Mouse (Mus musculus): ENCODE results near the gene Kcnma1.

Kcnma1 gene

DNA sequence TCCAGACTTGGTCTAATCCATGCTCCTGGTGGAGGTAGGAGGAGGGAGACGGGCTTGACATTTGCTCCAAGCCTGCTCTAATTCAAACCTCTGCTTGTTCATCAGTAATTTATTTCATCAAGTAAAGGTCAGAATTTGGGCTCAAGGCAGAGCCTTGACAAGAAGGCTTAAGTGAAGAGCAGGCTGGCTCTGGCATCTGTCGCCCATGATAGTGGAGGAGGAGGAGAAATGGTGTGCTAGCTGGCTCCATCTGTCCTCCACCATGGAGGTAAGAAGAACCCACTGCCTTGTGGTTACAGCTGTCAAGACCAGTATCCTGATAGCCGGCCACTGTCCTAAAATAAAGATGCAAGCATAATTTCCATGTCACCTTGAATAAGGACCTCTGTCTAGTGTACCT, 595.3 kb downstream of the Kcnma1 start:
- DNase-seq: no peak

DNA sequence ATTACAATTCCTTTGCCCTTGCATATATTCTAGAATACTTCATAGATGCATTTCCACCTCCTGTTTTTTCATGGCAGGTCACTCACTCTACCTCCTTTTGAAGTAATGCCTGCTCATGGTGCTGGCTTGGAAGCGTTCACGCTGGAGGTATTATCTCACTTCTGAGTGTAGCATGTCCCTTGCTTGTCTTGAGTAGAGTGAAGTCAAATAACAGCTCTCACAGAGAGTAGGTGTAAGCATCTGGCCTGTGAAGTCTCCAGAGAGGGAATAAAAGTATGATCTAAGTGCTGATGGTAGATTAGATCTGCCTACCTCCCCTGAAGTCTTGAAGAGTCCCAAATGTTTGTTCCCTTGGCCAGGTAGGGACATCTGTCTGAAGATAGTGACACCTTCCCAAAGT, 607.2 kb downstream of the Kcnma1 start:
- DNase-seq: no peak

DNA sequence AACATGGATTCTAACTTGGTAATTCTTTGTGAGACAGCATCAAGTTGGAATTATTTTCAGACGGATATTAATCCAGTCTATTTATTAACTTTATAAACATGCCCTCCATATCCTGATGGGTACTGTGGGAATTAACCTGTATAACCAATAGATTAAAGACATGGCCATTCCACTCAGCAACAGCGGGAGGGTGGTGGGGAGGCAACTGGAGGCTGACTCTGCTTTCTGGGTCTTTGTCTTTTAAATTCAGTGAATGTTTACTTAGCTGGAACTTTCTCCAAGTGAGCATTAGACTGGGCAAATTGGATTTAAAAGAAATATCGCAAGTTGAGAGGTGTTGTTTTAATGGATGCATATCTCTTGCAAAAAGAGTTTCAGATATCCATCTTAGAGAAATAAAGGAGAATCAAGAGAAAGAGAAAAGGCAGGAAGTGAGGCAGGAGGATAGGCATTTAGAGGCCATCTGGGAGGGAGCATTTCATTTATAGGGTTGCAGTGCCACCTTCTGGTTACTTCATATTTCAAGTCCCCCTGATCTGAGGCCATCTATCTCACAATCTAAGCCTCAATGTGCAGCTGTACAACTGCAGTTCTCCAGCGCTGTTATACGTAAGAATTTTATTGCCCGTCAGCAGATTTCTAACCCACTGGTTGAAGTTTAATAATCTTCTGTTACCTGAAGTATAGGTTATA, 613.4 kb downstream of the Kcnma1 start:
- peak; percentile 51 for DNase-seq

DNA sequence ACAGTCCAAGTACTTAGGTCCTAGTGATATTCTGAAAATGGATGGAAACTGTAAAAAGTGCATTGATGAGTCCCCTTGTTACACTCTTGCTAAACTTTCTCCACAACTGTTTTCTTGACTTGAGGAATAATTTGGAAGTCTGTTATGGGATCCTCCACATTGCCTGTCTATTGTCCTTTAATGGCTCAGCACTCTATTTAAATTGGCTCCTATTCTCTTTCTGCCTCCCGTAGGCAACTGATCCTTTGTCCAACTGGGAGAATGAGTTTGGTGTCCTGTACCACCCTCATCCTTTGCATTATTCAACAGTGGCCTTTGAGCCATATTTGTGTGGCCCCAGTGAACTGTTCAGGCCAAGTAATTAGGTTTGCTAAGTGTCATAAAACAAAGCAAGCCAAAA, 616.6 kb downstream of the Kcnma1 start:
- no peak for DNase-seq

DNA sequence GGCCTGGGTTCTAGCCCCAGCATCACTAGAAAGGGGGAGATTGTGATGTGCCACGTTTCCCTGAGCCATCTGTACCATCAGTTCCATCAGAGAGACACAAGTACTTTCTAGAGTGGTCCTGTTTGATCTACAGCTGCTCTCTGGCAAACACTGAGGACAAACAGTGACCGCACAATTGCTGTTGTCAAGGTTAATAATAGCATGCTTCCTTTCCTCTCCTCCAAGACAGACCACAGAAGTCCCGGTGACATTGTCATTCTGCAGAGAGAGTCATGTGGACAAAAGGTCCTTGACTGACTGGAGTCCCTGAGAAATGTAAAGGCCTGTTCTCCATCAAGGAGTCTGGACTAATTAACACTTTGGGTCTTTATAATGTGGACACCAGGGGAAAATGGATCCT, 622.7 kb downstream of the Kcnma1 start:
- no peak for DNase-seq

DNA sequence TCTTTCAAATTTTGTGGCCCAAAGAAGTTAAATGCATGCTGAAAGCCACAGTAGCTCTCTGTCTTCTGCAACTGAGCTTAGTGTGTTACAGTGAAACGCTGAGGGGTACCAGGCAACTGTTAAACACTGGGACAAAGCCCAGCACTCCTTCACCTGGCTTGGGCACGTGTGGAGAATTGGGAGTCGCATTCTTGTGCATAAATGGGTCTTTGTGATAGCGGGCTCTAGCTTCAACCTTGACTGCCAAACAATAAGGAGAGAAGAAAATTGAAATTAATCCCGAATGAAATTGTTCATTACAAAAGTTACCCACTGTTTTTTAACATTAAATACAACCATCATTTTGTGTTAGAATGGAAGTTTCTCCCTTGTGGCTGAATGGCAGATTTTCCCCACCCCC, 623.5 kb downstream of the Kcnma1 start:
- no peak for DNase-seq

DNA sequence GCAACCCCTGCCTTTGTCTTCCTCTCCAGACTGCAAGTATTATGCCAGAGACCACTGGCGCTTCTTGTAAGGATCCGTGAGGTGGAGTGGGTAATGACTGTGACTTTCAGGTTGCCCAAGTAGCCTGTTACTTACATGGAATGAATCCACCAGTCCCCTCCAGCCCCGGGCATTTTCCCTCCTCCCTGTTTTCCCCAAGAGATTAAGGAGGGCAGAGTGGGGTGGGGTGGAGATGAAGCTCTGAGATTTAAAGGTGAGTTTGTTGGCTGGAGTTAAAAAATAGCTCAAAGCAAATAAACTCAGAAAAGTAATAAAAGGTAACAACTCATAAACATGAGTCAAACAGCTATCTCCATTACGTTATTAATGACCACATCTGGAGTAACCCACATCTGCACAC, 624.1 kb downstream of the Kcnma1 start:
- DNase-seq: no peak

DNA sequence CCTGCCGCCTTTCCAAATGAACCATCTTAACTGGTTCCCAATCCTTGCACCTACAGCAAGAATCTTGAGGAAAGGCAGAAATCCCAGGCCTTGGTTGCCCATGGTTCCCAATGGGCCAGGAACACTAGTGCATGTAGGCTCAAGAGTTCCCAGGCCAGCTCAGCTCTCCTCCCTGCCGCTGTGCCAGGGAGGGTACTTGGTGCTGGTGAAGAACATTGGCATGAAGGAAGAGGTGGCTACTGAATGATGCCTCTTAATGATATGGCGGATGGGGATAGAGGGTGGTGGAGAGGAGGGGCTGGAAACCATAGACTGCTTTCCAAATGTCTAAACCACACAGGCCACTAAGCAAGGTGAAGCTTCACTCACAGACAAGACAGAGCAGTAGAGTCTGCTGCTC, 627.5 kb downstream of the Kcnma1 start:
- no peak for DNase-seq

DNA sequence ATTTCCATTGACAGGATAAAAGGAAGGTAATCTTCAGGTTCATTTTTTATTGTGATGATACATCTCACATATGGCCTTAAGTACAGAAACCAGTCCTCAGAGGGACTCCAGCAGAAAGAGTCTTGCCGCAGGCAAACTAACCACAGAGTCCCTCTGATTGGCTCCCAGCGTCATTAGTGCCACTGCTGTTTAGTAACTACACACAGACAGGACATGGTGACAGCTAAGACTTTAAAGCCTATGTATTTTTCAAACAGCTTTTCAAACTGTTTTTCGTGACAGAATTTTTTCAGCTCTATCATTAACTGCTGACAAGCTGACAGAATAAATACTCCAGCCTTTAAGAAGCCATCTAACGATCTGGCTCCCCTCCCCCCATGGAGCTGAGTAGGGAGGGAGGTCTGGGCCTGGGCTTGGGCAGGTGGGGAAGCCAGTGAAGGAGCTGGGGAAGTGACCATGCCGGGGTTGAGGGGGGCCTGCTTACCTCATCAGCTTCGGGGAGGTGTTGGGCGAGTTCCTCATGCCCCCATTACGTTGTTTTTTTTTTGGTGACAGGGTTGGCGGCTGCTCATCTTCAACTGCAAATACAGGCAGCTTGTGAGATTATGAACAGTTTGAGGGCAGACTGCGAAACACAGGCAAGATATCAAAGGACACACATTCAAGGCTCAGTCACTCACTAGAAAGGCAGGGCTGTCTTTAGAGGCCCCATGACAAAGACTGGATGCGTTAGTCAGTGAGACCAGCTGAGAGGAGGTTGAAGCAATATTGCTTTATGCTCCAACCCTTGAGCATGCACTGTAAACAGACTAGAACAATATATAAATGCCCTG, 628.3 kb downstream of the Kcnma1 start:
- DNase-seq: no peak

DNA sequence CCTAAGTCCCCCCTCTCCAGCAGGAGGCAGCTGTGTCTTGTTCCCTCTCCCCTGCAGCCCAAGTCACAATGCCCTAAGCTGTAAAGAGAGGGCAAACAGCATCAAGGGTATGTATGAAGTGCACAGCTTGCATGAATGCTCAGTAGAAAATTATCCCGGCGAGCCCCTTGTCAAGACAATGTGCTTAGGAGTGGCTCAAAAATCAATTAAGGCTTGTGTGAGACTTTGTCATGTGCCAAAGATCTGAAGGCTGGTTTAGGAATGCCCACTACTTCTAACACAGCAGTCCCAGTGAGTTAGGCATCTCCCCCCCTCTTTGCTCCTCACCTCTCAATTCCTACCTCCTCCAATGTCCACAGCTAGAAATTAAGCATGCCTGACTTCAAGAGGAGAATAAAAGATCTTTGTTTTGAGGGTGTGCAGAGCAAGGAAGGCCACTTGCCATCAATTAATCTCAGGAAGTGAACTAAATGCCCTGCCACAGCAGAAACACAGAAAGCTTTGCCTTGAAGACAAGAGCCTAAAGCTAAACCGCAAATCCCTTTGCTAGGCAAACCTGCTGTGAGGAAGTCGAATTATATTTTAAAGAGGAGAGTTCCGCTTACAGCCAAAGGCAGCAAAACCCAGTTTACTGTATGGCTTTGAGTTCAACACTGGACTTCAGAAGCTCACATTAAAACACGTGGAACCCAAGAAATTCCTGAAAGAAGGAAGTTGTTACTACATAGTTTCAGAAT, 635.8 kb downstream of the Kcnma1 start:
- DNase-seq: no peak

DNA sequence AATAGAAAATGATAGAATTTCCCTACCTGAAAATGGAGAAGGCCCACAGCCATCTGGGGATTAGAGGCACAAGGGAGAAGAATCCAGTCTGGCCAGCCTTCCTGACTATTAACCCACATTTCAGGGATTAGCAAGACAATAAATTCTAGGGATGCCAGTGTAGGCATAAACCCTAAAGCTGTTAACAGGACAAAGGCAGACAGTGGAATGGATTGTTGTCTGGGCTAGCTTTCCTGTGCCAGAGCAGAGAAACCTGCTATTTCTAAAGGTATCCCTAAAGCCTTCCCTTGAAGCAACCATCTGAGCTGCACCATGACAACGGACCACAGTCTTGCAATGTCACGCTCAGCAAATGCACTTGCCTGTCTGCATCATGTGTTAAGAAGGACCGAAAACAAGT, 642.3 kb downstream of the Kcnma1 start:
- DNase-seq: no peak

DNA sequence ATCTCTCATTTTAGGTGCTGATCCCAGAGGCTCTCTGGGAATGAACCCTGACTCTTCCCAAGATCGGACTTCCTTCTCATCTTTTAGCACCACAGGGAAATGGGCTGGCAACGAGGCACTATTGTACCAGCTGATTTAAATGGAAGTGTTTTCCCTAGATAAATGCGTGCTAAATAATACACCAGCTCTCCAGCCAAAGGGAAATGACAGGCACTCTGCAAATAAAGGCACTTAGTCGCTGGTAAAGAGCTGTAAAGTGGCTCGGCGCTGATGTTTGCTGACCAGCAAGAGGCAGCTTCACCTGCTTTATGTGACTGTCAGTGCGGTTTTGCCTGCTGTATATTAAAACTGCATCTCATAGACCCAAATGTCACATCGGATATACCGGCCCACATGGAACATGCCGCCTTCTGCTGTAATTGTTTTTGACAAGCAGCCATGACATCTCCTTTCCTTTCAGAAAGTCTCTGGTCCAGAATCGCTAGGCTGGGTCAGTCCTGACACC, 653.7 kb downstream of the Kcnma1 start:
- no peak for DNase-seq

DNA sequence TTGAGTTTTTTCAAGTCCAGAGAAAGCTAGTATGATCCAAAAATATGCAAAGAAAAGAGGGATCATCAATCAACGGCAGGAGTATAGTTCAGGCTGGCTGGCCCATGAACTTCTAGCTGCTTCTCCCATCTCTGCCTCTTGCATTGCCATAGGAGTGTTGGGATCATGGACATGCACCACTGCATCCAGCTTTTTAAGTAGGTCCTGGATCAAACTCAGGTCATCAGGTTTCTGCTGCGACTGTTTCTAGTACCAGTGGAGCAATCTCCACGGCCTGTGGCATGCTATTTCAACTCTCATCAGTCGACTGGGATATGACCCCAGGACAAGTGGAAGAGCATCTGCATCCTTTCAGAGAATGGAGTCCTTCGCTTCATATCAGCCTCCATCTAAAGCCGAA, 655.5 kb downstream of the Kcnma1 start:
- no peak for DNase-seq

DNA sequence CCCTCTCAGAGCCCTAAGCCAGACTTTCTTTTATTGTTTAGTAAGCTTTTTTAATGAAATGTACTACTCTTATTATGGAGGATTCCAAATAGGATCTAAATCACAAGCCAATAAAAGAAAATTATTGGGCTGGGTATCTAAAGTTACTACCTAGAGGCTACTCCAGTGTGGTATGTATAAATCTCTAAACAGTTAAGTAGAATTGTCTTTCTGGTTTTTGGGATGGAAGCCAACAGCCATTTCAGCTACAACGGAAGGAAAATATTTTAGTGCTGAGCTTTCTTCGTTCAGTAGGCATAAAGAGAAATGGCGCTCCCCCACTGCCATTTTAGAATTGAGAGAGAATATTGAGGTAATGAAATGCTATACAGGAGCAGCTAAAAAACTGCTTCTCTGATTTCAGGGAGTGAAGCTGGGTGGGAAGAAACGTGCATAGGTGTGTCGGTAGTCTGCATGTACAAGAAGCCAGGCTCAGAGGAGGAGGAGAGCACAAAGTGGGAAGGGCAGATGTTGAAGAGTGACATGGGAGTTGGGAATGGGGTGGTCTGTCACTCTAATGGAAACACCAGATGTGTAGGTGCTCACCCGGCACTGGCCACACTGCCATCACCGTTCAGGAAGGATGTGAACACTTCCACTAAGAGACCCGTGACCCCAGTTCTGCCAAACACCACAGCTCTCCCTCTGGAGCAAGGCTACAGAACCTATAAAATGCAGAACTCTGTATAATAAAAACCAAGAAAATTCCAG, 656.6 kb downstream of the Kcnma1 start:
- DNase-seq: no peak

DNA sequence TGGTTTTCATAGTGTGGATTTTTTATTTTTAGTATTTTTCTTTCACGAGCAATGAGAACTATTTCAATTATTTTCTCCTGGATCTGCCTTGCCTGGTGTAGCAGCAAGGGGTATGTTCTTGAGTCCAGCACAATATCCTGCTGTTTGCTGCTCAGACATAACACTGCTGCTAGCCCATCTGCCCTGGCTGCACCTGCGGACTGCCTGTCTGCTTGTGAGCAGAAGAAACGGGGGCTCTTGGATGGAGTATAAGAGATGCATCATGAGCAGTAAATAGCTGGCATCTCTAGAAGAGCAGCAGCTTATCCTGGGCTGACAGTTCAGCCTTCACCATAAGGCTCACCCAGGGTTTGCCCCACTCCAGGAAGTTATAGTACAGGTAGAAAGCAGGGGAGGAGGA, 687.5 kb downstream of the Kcnma1 start:
- no peak for DNase-seq

DNA sequence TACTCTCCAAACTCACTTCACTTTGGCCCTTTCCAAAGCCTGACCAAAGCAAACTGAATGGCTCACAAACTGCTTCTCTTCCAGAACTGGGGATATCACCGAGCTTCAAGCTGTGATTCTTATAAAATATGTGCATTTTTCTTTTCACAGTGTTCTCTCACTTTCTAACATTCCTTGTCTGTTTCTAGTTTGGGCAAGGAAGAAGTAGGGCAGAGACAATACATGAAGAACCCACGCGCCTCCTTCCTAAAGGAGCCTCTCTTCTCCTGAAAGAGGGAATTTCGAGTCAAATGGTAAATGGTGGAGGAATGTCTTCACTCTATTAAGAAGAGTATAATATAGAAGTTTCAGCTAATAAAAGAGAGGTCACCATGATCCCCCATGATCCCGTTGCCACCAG, 709.0 kb downstream of the Kcnma1 start:
- DNase-seq: no peak

DNA sequence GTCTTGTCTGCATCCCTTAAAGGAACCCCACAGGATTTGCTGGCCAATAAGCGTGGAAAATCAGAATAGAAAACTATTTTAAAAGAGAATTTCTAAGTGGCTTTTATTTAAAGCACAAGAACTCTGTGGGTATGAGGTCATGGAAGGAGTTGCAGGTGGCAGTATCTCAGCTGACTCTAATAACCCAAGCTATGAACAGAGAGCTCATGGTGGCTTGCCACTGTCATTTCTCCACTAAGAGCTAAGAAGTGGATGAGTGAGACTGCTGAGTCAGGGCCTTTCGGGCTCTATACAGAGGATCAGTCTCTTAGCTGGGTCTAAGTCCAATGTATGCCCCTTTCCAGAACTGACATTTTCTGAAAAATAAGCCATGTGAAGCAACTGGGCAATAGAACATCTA, 713.8 kb downstream of the Kcnma1 start:
- no peak for DNase-seq

DNA sequence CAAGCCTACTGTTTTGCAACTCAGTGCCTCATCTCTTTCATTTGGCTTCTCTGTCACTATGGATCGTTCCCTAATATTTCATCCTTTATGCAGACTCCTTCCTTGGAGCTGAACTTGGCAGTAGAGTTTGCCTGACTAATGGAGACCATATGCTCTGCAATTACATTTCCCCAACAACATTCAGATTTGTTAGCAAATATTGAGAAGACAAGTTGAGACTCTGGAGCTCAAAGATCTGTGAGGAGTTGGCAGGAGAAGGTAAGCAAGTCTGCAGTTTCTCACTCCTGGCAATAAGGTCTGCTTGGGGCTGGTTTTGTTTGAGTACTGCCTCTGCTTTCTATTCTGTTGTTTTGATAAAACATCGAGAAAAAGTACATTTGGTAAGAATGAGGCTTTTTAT, 723.7 kb downstream of the Kcnma1 start:
- no peak for DNase-seq

DNA sequence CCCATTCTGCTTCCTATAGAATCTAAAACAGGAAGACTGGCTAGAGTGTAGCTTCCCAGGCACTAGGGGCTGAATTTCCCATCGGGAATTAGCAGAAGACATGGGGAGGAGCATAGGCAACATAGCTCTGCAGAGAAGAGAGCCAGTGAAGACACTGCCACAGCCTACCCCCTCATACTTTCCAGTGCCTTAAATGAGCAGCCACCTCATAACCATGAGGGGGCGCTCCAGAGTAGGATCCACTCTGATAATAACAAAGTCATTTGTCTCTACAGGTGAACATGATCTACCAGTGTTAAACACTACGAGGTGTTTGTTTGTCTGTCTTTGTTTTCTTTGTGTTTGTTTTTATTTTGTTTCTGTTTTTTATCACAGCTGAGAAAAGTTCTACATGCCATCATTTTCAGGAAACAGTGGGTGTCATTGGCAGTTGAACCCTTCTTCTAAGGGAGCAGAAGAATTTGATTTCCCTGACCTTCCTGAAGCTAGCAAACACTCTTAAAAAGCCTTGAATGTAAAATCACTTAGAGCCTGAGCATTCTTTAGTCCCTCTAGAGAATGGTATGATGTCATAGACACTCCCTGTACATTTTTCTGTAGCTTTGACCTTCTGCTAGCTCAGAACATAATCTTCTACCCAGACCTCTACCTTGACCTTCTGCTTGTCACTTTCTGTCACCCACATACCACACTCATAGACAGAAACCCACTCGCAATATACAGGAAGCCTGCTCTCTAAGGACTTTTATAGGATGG, 747.6 kb downstream of the Kcnma1 start:
- DNase-seq: peak; percentile 7

DNA sequence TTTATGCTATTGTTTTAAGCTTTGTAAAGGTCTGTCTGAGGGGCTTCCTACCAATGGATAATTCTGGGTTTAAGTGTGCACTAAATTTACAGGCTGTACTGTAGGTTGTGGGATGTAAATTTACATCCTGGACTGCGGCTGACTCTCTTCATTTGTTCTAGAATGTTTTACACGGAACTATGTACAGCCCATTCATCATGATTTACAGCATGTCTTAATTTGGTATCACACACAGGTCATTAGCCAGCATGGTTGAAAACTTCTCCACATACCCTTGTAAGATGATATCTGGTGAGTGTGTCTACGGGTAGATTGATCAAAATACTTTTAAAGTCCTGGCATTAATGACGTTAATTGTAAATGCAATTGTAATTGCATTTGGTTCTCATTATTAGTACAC, 761.1 kb downstream of the Kcnma1 start:
- DNase-seq: no peak

DNA sequence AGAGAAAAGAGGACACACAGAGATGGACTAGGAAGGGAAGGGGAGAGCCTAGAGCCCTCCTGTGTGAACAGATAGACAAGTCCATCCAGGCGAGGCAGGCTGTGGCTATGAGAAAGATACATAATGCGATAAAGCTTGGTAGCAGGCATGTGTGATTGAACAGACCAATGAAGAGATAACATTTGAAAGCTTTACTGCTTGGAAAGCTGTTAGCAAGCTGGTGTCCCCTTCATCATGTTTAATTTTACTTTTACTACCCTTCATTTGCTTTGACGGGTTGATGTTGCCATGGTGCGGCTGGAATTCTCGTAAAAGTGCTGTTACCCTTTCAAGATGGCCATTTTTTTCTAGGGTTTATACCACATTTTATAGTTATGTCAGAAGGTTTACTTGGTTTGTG, 769.8 kb downstream of the Kcnma1 start:
- DNase-seq: no peak

DNA sequence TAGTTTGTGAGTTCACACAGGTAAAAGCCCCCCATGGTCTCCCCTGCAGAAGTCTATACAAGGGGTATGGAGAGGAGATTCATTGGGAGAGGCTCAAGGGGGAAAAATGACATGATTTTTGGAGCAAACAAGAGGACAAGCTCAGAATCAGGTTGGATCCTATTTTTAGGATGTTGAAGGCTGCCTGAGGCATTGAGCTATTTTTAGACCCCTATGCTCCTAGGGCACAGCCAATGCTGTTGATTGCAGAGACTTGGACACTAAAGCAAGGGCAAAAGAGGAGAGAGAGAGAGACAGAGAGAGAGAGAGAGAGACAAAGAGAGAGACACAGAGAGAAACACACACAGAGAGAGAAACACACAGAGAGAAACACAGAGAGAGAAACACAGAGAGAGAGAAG, 770.4 kb downstream of the Kcnma1 start:
- no peak for DNase-seq

Data from thymus, postnatal 14 days (tissue).